Mouse (Mus musculus) neural tube, embryonic 14.5 days (tissue): ENCODE data around the gene Gipc1. TPM values are rescaled to one million over a fixed set of nuclear protein-coding genes. Genes with fewer than 3 reads are reported as not detected.

Experiments
- ATAC-seq: fragments of 200-750 bp; cut with Nextera tagmentation; 2 replicates; pipeline ENCODE4 v1.8.0; 2017; ENCODE audit warnings: low read depth, mild to moderate bottlenecking, moderate TSS enrichment, moderate library complexity
- H3K27ac ChIP-seq: fragments of 300-500 bp; sonication (generic); 2 replicates; pipeline ENCODE4 v1.5.1; 2014; ENCODE audit warnings: low read depth, mild to moderate bottlenecking, control low read depth, low read length, moderate library complexity, mixed read lengths
- H3K27me3 ChIP-seq: fragments of 300-500 bp; sonication (generic); 2 replicates; pipeline ENCODE4 v1.6.1; 2014; ENCODE audit warnings: low read length; ENCODE audit not compliant: control insufficient read depth, insufficient read depth
- H3K36me3 ChIP-seq: fragments of 300-500 bp; sonication (generic); 2 replicates; pipeline ENCODE4 v1.6.1; 2014; ENCODE audit warnings: low read length, mixed read lengths; ENCODE audit not compliant: control insufficient read depth, insufficient read depth
- H3K4me1 ChIP-seq: fragments of 300-500 bp; sonication (generic); 2 replicates; pipeline ENCODE4 v1.6.1; 2014; ENCODE audit warnings: low read length; ENCODE audit not compliant: control insufficient read depth, insufficient read depth
- H3K4me2 ChIP-seq: fragments of 300-500 bp; sonication (generic); 2 replicates; pipeline ENCODE4 v1.6.1; 2014; ENCODE audit warnings: mild to moderate bottlenecking, low read depth, low read length, control low read depth
- H3K4me3 ChIP-seq: fragments of 300-500 bp; sonication (generic); 2 replicates; pipeline ENCODE4 v1.5.1; 2014; ENCODE audit warnings: low read depth, low read length, control low read depth, mixed read lengths
- H3K9ac ChIP-seq: fragments of 300-500 bp; sonication (generic); replicated peaks from 2 replicates; pipeline ENCODE4 v1.6.1; 2014; ENCODE audit warnings: low read depth, mild to moderate bottlenecking, control low read depth, low read length, mixed read lengths
- H3K9me3 ChIP-seq: fragments of 300-500 bp; sonication (generic); 2 replicates; pipeline ENCODE4 v1.6.1; 2016; ENCODE audit warnings: low read length; ENCODE audit not compliant: control insufficient read depth
- WGBS: fragments of 180-500 bp; shearing (Covaris S2); extraction: QIAGEN DNeasy Blood & Tissue Kit; methylation state at CpG from one replicate; pipeline ENCODE4 v1.1.7; 2014; 5-methylcytosine and 5-hydroxymethylcytosine counted together
- polyA plus RNA-seq: library from polyadenylated mRNA; unstranded; fragments of >200 nt; fragmentation: Nextera tagmentation; extraction: Ambion mirVana; gene quantifications from 2 replicates; pipeline ENCODE4 v1.2.1, GENCODE M21; 2014

Gipc1 gene
- 90.2 and 104 TPM in 2 replicates for polyA plus RNA-seq

DNA sequence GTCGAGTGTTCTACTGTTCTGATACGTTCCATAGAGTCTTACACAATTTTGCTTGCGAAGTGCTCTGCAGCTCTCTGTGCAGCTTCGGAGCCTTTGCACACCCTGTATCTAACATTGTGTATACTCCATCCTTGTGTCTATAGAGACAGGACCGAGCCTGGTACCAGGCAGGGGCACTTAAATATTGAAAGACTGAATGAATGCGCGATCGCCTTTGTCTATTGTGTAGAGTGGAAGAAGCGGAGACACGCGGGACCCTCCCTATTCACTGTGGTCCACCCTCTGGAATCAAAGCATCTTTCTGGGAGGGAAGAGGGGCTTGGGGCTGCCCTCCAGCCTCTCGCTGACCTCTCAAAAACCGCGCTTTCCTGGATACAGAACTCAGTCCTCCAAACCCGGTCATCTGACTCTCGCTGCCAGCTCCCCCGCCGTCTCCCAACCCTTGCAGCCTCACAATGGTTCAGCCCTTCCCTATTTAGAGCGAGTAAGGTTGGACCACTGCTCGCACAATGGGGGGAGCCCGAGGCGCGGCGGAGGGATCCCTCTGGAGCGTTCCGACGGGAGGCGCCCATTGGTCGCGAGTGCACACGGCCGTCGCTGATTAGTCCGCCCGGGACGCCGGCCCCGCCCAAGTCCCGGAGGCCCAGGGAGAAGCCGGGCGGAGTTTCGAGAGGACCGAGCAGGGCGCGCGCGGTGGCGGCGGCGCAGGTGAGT is at the start of gene Gipc1:
Gene Gipc1, plus strand, starts transcription at position 648 of the 714 bp plus-strand sequence.
- peak within 1 kb of the TSS; percentile 90 for H3K27ac ChIP-seq
- H3K36me3 ChIP-seq = no peaks in the 10 kb centered on the region
- ATAC-seq = peak; percentile 97
- peaks cover 11% of the 10 kb centered on the region for H3K4me1 ChIP-seq
- H3K4me2 ChIP-seq = peak within 1 kb of the TSS; percentile 96
- no peaks in the 10 kb centered on the region for H3K9me3 ChIP-seq
- peak within 1 kb of the TSS; percentile 78 for H3K9ac ChIP-seq
- H3K27me3 ChIP-seq = no peaks in the 10 kb centered on the region
- H3K4me3 ChIP-seq = peak within 1 kb of the TSS; percentile 89
- WGBS = 5% methylated on average over 47 of the region's 50 CpGs

DNA sequence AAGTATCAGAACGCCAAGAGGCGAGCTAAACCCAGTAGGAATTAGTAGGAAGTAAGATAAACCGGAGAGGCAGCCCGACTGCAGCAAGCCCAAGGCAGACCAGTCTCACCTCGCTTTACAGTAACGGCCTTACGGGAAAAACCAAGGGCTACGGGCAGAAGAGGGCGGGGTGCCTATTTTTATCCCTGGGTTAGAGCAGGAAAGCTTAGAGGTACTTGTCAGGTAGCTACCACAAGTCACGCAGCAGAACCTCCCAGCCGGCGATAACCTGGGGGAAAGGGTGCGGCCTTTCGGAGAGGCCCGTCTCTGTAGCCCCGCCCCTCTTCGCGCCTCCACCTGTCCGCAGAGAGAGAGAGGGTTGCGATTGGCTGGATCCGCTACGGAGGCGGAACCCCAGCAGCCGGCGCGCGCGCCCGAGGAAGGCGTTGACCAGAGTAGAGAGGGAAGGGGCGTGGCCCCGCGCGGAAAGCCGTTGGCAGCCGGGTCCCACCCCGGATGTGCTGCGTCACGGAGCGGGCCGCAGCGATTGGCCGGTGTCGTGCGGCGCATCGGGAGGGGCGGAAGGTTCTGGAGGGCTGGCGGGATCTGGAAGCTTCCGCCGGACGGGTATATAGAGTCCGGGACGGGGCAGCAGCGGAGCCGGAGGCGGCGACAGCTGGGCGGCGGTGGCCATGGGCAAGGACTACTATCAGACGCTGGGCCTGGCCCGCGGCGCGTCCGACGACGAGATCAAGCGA is 44.6 kb upstream of the Gipc1 start, which contains the start of the genes Tecr and Dnajb1:
Gene Tecr, minus strand, starts transcription at position 311 of the 737 bp plus-strand sequence.
Gene Dnajb1, plus strand, starts transcription at position 533 of the 737 bp plus-strand sequence.
- Histone ChIP-seq H3K4me1 (peaks cover 18% of the 10 kb centered on the region), H3K27ac (peak within 1 kb of the TSS; percentile 97), H3K36me3 (peaks cover 28% of the 10 kb centered on the region), H3K27me3 (no peaks in the 10 kb centered on the region), H3K4me2 (peak within 1 kb of the TSS; percentile 96), H3K9ac (peak within 1 kb of the TSS; percentile 85), H3K4me3 (peak within 1 kb of the TSS; percentile 77), H3K9me3 (no peaks in the 10 kb centered on the region)
- ATAC-seq = peak; percentile 98
- WGBS = under 1% methylated on average over 60 of the region's 69 CpGs

DNA sequence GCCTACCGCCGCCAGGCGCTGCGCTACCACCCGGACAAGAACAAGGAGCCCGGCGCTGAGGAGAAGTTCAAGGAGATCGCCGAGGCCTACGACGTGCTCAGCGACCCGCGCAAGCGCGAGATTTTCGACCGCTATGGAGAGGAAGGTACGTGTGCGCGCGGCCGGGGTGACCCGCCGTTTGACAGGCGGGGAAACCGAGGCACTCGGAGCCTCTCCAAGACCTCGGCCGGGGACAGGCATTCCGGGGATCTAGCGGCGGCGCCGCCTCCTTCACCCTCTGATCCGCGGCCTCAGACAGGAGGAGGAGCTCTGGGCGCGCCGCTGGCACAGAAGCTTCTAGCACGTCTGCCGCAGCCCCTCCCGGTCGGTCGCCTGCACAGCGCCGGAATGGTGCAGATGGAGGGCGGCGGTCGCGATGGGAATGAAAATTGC is 44.1 kb upstream of the Gipc1 start:
- Histone ChIP-seq H3K4me1 (peaks cover 18% of the 10 kb centered on the region), H3K9me3 (no peaks in the 10 kb centered on the region), H3K27ac (peak overlapping the region; percentile 97), H3K4me3 (peak overlapping the region; percentile 77), H3K4me2 (peak overlapping the region; percentile 96), H3K9ac (peak overlapping the region; percentile 85), H3K36me3 (peaks cover 32% of the 10 kb centered on the region), H3K27me3 (no peaks in the 10 kb centered on the region)
- peak; percentile 75 for ATAC-seq
- WGBS = under 1% methylated on average over 51 of the region's 51 CpGs

DNA sequence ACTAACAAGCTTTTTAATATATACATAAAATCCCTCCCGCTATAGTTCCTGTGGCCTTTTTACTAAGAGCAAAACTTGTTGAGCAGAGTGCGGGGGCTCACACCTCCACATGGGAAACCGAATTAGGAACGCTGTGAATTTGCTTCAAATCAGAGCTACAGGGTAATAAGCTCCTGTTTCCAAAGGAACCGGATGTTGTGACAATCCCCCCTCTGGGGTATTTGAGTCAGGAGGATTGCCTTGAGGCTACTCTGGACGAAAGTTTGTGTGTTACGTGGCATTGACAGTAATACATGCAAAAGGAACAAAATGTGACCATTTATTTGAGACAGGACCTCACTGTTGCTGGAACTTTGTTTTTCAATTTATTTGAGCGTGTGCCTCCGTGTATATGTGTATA is 43.4 kb upstream of the Gipc1 start:
- 37% methylated on average over 9 of the region's 9 CpGs for WGBS

DNA sequence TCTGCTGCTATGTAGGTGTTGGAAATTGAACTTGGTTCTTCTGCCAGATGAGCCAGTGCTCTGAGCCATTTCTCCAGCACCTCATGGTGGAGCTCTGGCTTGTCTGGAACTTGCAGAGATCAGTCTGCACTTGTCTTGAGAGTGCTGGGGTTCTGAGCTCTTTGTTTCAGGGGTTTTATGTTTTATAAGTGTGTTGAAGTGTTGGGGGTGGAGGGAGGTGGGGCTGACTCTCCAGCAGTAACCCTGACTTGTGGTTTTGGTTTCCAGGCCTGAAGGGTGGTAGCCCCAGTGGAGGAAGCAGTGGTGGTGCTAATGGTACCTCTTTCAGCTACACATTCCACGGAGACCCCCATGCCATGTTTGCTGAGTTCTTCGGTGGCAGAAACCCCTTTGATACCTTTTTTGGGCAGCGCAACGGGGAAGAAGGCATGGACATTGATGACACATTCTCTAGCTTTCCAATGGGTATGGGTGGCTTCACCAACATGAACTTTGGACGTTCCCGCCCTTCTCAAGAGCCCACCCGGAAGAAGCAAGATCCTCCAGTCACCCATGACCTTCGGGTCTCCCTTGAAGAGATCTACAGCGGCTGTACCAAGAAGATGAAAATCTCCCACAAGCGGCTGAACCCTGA is 42.8 kb upstream of the Gipc1 start:
- Histone ChIP-seq H3K4me3 (peak overlapping the region; percentile 77), H3K9ac (peak overlapping the region; percentile 85), H3K4me2 (peak overlapping the region; percentile 96), H3K9me3 (no peaks in the 10 kb centered on the region), H3K36me3 (peaks cover 32% of the 10 kb centered on the region), H3K4me1 (peaks cover 18% of the 10 kb centered on the region), H3K27me3 (no peaks in the 10 kb centered on the region), H3K27ac (no peak overlapping the region)
- 94% methylated on average over 10 of the region's 10 CpGs for WGBS
- ATAC-seq = no peak

More for the DNA sequence above, 43.4 kb upstream of the Gipc1 start:
- Histone ChIP-seq H3K9ac (peak overlapping the region; percentile 85), H3K4me1 (peaks cover 18% of the 10 kb centered on the region), H3K36me3 (peaks cover 32% of the 10 kb centered on the region), H3K27ac (peak overlapping the region; percentile 97), H3K9me3 (no peaks in the 10 kb centered on the region), H3K27me3 (no peaks in the 10 kb centered on the region), H3K4me3 (peak overlapping the region; percentile 77), H3K4me2 (peak overlapping the region; percentile 96)
- no peak for ATAC-seq

DNA sequence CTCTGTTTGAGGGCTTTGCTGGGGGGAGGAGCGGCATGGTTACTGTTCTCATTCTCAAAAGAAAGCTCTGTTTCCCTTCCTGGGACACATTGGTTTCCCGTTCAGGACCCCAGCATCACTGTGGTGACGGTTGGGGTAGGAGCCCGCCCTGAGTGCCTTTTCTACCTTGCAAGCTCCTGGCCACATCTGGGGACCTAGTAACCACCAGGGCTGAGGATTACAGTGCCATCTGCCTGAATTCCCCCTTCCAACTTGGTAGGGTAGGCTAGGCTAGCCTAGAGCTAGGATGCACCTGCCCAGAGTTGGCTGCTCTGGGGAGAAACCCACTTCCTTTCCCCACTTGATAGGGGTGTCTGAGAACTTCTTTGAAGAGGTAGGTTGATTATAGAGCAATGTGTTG is 40.6 kb upstream of the Gipc1 start:
- peaks cover 17% of the 10 kb centered on the region for H3K4me1 ChIP-seq
- H3K27me3 ChIP-seq = no peaks in the 10 kb centered on the region
- no peak overlapping the region for H3K4me2 ChIP-seq
- no peak for ATAC-seq
- no peak overlapping the region for H3K27ac ChIP-seq
- WGBS = 93% methylated on average over 4 of the region's 4 CpGs
- peaks cover 32% of the 10 kb centered on the region for H3K36me3 ChIP-seq
- H3K9ac ChIP-seq = no peak overlapping the region
- no peak overlapping the region for H3K4me3 ChIP-seq
- H3K9me3 ChIP-seq = no peaks in the 10 kb centered on the region

DNA sequence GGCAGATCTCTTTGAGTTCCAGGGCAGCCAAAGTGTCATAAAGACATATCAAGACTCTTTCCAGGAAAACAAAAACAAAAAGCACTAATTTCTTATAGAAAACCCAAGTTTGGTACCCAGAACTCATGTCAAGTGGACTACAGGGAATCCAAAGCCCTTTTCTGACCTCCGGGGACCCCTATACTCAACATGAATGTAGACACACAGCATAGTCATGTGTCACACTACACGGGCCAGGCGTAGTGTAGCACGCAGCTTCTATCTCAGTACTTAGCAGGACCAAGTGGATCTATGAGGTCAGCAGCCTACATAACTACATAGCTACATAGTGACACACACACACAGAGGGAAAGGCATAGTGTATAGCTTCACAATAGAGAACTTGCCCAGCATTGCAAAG is 38.8 kb upstream of the Gipc1 start:
- no peak overlapping the region for H3K27ac ChIP-seq
- peaks cover 12% of the 10 kb centered on the region for H3K4me1 ChIP-seq
- no peaks in the 10 kb centered on the region for H3K27me3 ChIP-seq
- no peak overlapping the region for H3K4me3 ChIP-seq
- H3K36me3 ChIP-seq = peaks cover 32% of the 10 kb centered on the region
- no peak overlapping the region for H3K4me2 ChIP-seq
- no peak for ATAC-seq
- no peak overlapping the region for H3K9ac ChIP-seq
- WGBS = 92% methylated on average over 4 of the region's 4 CpGs
- no peaks in the 10 kb centered on the region for H3K9me3 ChIP-seq

DNA sequence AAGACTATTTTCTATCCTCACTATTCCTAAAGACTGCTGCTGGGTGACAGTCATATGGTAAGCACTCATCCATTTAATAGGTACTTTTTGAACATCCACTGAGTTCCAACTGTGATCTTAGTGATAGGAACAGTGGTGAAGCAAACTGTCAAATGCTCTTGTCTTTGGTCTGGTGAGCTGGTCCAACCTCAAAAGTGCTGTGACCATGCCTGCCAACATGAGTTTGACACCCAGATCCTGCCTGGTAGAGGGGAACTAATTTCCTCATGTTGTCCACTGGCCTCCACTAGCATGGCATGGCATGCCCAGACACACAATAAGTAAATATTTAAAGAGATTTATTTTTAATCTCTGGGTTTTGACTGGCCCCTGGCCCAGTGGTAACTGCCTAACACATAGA is 35.9 kb upstream of the Gipc1 start:
- Histone ChIP-seq H3K27me3 (no peaks in the 10 kb centered on the region), H3K9ac (no peak overlapping the region), H3K4me1 (no peaks in the 10 kb centered on the region), H3K4me2 (no peak overlapping the region), H3K27ac (no peak overlapping the region), H3K36me3 (peaks cover 15% of the 10 kb centered on the region), H3K9me3 (no peaks in the 10 kb centered on the region), H3K4me3 (no peak overlapping the region)
- no peak for ATAC-seq
